Mouse (Mus musculus): ENCODE measurements around the gene Ten1.

Gene Ten1

GRCm38 (mm10) chr11:116237742-116238395, 39.2 kb downstream of the Ten1 start, which contains the start of gene Evpl:
Evpl (minus strand) TSS chr11:116238077.
- no peak for DNase-seq (ENCODE audit: low read depth, low spot score)

GRCm38 (mm10) chr11:116239797-116240196, 41.1 kb downstream of the Ten1 start:
- peak; percentile 45 for DNase-seq (ENCODE audit: low read depth, low spot score)

GRCm38 (mm10) chr11:116241744-116242235, 43.1 kb downstream of the Ten1 start:
- no peak for DNase-seq (ENCODE audit: low read depth, low spot score)

- no peak for DNase-seq (ENCODE audit: low read depth, low spot score)
These were observed 45.9 kb downstream of the Ten1 start for GRCm38 (mm10) chr11:116244580-116244979.

- DNase-seq (ENCODE audit: low read depth, low spot score): no peak
These were observed 47.0 kb downstream of the Ten1 start for GRCm38 (mm10) chr11:116245616-116246015.

GRCm38 (mm10) chr11:116247502-116248222, 49.0 kb downstream of the Ten1 start:
- no peak for DNase-seq (ENCODE audit: low read depth, low spot score)

GRCm38 (mm10) chr11:116250898-116251297, 52.2 kb downstream of the Ten1 start:
- DNase-seq (ENCODE audit: low read depth, low spot score): no peak

GRCm38 (mm10) chr11:116253076-116253600, 54.5 kb downstream of the Ten1 start:
- no peak for DNase-seq (ENCODE audit: low read depth, low spot score)

- peak; percentile 76 for DNase-seq (ENCODE audit: low read depth, low spot score)
These were observed 56.0 kb downstream of the Ten1 start for GRCm38 (mm10) chr11:116254627-116255026.

- no peak for DNase-seq (ENCODE audit: low read depth, low spot score)
These were observed 56.7 kb downstream of the Ten1 start for GRCm38 (mm10) chr11:116255090-116255981.

- peak; percentile 82 for DNase-seq (ENCODE audit: low read depth, low spot score)
These were observed 57.5 kb downstream of the Ten1 start for GRCm38 (mm10) chr11:116255982-116256675.

GRCm38 (mm10) chr11:116259461-116259860, 60.8 kb downstream of the Ten1 start:
- no peak for DNase-seq (ENCODE audit: low read depth, low spot score)

- no peak for DNase-seq (ENCODE audit: low read depth, low spot score)
These were observed 61.6 kb downstream of the Ten1 start for GRCm38 (mm10) chr11:116260259-116260658.

Data from 3T3-L1 (cell line).